Comparison of ENCODE assay signal across 24 mouse cellular contexts in genomic region chr10:94133674-94134073, GRCm38 (mm10). TPM values are rescaled to one million over a fixed set of nuclear protein-coding genes. Genes with fewer than 3 reads are reported as not detected.
DNase-seq lines count a peak whose midpoint lies in the region; ATAC-seq and TF ChIP-seq lines count a peak whose summit lies in the region.
"Had no signal": no experiment of that assay in that cellular context is flagged by ENCODE, and none has a peak within 500 bp of the region (broad histone marks: within the 10 kb centered on the region; RNA-seq: fewer than 3 reads in every experiment).

No protein-coding gene starts in this region.

- WGBS in limb, embryonic 10.5 days = 90% methylated on average over 7 of the region's 7 CpGs

- no peak for DNase-seq in frontal cortex, postnatal 25 days (ENCODE audit: low spot score in 2 of 2)
- DNase-seq in left cerebral cortex, postnatal 14 days (ENCODE audit: low spot score in 2 of 2) = peak; percentile 11 to 15
- no peak for DNase-seq in left cerebral cortex, adult 2 months (ENCODE audit: extremely low spot score in 1 of 2, low spot score in 2 of 2)
- DNase-seq in right cerebral cortex, adult 2 months (ENCODE audit: low spot score in 2 of 2) = peak; percentile 26 to 47
- no peak for DNase-seq in right cerebral cortex, postnatal 10 days (ENCODE audit: low spot score in 2 of 2)
- peak; percentile 56 for DNase-seq in brain, adult 2 months (ENCODE audit: low read depth, low spot score)
- DNase-seq in limb, embryonic 10.5 days (ENCODE audit: low spot score) = no peak
- DNase-seq: adrenal gland, adult 8-10 months; adrenal gland, postnatal 14 days; adrenal gland, postnatal 36 days; B cell, adult 2 months; embryo, embryonic 11 days had no signal

- H3K9me3 ChIP-seq in limb, embryonic 10.5 days (replicated peaks) = no peaks in the 10 kb centered on the region
- H3K9me3 ChIP-seq: embryonic facial prominence, embryonic 13.5 days; embryonic facial prominence, embryonic 15.5 days; forebrain, embryonic 10.5 days; forebrain, embryonic 13.5 days; forebrain, embryonic 15.5 days; G1E had no signal

- ATAC-seq in frontal cortex, adult (ENCODE audit: low TSS enrichment) = peak; percentile 9; the same call in 1 of the 2 replicates
- ATAC-seq: activated CD4-positive, CD25-positive, alpha-beta regulatory T cell, adult 4 months; CD4-positive, CD25-positive, alpha-beta regulatory T cell, adult 4 months; forebrain, embryonic 13.5 days; forebrain, embryonic 15.5 days; Patski had no signal

- intact Hi-C loops in left cerebral cortex, postnatal 14 days (cut with DNase I) = no loop called here
- intact Hi-C loops in left cerebral cortex, adult 2 months (cut with DNase I) = no loop called here

- H3K27ac ChIP-seq in left cerebral cortex, adult 2 months = no peak overlapping the region
- no peak overlapping the region for H3K27ac ChIP-seq in limb, embryonic 10.5 days
- H3K27ac ChIP-seq: embryonic facial prominence, embryonic 13.5 days; embryonic facial prominence, embryonic 15.5 days; forebrain, embryonic 10.5 days; forebrain, embryonic 13.5 days; forebrain, embryonic 15.5 days had no signal

- H3K27me3 ChIP-seq in limb, embryonic 10.5 days (ENCODE audit: low read depth, poor library complexity, severe bottlenecking) = no peaks in the 10 kb centered on the region
- H3K27me3 ChIP-seq: CH12.LX; embryonic facial prominence, embryonic 13.5 days; embryonic facial prominence, embryonic 15.5 days; forebrain, embryonic 13.5 days; forebrain, embryonic 15.5 days; Patski had no signal

- TF ChIP-seq CTCF in left cerebral cortex, adult 2 months (IDR thresholded peaks at IDR 0.05) = no peak

- H3K4me1 ChIP-seq in limb, embryonic 10.5 days = no peaks in the 10 kb centered on the region
- H3K4me1 ChIP-seq: forebrain, embryonic 10.5 days had no signal

- H3K36me3 ChIP-seq in limb, embryonic 10.5 days = peaks cover 40% of the 10 kb centered on the region
- H3K36me3 ChIP-seq: embryonic facial prominence, embryonic 15.5 days; forebrain, embryonic 15.5 days had no signal

- no peak overlapping the region for H3K4me3 ChIP-seq in left cerebral cortex, adult 2 months
- H3K4me3 ChIP-seq in limb, embryonic 10.5 days = no peak overlapping the region
- H3K4me3 ChIP-seq: embryonic facial prominence, embryonic 13.5 days; embryonic facial prominence, embryonic 15.5 days; erythroblast, embryonic 14.5 days; forebrain, embryonic 10.5 days; forebrain, embryonic 13.5 days; forebrain, embryonic 15.5 days had no signal

RNA-seq across cellular contexts. Expression of gene Nr2c1, which starts 14.1 kb away (rescaled TPM):
- 1 to 10 TPM; 8.1 to 8.5 TPM for total RNA-seq in left cerebral cortex, postnatal 14 days (2021)
- total RNA-seq in left cerebral cortex, adult 2 months (2021) = 1 to 10 TPM; 7.7 to 9.1 TPM
- polyA plus RNA-seq in limb, embryonic 10.5 days (2016; fragmentation: Nextera tagmentation; extraction: Ambion mirVana) = 12.1 and 12.7 TPM in 2 replicates

Comparison
In these comparisons a context has a peak if more than half of its experiments do, and no peak if none do; other contexts are left out.
1. DNase-seq: peak in left cerebral cortex, postnatal 14 days (2 of 2), right cerebral cortex, adult 2 months (2 of 2) and brain, adult 2 months (single experiment); none in frontal cortex, postnatal 25 days (0 of 2), left cerebral cortex, adult 2 months (0 of 2), right cerebral cortex, postnatal 10 days (0 of 2) and limb, embryonic 10.5 days (single experiment).